Mouse (Mus musculus) ovary, adult 2 months (tissue): ENCODE measurements around the gene Ndufa3. TPM values are rescaled to one million over a fixed set of nuclear protein-coding genes. Genes with fewer than 3 reads are reported as not detected.

ENCODE experiments used
- polyA plus RNA-seq: library from polyadenylated mRNA; depleted of rRNA; stranded (reverse); fragments of >200 nt; gene quantifications from 2 replicates; pipeline ENCODE4 v1.2.3, GENCODE M21; 2012; rRNA removed

Ndufa3 gene
- 174 and 275 TPM in 2 replicates for polyA plus RNA-seq

DNA sequence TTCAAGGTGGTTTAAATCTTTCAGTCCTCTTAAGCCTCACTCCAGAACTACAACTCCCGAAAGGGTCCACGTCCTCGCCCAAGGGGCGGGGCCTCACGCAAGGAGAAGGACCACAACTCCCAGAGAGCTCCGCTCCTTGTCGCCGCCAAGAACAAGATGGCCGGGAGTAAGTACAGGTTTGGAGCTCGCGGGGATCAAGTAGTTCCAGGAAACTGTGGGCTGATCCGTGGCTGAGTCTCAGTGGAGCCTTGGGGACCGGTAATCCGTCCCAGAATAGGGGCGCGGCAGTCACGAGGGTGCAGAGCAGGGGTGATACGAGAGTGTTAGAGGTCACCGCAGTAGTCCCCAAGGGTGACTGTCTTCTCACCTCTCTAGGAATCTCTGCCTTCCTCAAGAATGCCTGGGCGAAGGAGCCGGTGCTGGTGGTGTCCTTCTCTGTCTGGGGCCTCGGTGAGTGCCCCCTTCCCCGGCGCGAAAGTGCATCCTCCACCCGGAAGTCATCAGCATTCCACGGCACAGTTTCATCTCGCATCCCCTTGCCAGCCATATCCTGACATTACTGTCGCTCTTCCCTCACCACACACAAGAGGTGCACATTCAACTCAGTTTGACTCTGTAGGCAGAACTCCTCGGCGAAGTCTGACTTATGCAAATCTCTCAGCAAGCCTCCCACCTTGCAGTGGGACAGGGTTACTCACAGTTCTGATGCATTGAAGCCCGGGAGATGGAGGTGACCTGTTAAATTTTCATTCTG lies at the start of gene Ndufa3:
TSS of gene Ndufa3 (plus strand) at position 132 of the 754 bp plus-strand sequence.

DNA sequence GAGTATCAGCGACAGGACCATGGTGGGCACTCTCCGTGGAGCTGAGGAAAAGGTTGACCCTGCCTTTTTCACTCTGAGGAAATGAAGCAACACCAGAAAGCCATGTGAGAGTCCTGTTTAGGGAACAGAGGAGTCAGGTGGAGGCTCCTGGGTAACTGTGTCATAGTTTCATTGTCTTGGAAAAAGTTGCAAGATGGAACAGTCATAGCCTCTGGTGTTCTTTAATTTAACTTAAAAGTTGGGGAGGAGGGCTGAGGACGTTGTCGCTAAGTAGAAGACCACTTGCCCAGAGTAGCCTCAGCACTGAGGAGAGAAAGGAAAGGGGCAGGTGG lies 1.1 kb upstream of the Ndufa3 start, which contains the start of gene Oscar:
TSS of gene Oscar (minus strand) at position 101 of the 332 bp plus-strand sequence.

DNA sequence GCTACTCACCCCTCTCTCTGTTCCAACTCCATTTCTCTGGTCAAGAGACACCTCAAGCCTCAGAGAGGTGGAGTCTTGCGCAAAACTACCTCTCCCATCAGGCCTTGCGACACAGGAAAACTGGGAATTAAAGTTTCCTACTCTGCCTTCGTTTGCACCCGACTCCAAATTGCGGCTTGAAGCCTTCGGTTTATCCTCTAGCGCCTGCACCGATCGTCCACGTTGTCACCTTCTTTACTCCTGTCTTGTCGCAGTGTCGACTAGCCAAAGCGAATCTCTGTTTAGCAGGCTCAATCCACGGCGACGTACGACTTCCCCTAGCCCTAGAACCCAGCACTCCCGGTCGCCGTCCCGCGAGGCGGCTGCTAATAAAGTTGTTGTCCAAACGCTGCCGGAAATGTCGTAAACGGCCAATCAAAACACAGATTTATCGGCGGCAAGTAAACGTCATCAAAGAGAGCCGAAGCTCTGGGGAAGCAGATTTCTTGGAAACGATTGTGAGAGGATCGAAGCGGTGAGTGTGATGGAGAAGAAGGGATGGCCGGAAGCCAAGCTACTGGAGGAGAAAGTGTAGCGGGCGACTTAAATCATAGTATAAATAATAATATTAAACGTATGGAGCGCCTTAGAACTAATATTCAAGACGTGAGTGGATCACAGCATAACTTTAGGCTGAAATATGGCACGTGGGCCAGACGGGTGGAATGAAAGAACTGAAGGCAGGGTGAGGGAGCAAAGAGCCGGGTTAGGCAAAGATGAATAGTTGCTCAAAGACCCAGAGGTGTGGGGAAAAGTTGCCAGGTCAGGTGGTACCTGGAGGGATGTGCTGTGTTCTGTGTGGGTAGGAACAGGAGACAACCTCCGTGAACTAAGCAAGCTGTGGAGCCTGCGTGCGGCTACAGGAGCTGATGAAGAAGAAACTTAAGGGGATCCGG lies 12.6 kb downstream of the Ndufa3 start, which contains the start of the genes Tfpt and Prpf31:
TSS of gene Tfpt (minus strand) at position 387 of the 935 bp plus-strand sequence.
TSS of gene Prpf31 (plus strand) at position 443 of the 935 bp plus-strand sequence.

DNA sequence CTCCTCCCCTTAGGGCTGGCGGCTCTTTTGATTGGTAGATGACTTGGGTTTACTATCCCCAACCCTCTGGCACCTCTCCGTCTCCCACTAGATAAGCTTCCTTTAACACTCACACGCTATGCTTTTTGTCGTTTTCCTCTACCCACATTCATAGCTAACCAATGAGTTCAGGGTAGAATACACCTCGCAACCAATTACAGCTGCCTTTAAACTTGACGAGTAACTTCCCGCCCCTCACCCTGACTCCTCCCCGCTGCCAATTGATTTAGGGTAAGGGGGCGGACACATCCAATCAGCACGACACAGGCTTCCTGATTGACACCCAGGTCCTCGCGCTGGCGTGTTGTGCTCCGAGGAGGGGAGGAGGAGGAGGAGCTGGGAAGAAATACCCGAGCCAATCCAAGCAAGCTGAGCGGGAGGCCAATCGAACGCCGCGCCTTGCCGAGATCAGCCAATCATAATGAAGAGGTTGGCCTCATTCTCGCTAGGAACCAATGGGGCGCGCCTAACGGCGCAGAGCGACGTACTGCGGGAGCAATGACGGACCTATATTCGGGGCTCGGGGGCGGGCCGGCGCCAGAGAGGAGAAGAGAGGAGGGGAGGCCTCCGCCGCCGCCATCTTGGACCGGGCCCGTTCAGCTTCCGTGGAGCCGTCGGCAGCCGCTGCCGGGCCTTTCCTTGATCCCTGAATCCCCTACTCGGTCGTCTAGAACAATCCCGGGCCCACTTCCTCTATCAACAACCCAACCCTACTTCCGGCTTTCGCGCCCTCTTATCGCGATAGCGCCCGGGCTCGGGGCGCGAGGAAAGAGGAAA lies 27.7 kb downstream of the Ndufa3 start, which contains the start of gene Cnot3:
TSS of gene Cnot3 (plus strand) at position 597 of the 816 bp plus-strand sequence.

DNA sequence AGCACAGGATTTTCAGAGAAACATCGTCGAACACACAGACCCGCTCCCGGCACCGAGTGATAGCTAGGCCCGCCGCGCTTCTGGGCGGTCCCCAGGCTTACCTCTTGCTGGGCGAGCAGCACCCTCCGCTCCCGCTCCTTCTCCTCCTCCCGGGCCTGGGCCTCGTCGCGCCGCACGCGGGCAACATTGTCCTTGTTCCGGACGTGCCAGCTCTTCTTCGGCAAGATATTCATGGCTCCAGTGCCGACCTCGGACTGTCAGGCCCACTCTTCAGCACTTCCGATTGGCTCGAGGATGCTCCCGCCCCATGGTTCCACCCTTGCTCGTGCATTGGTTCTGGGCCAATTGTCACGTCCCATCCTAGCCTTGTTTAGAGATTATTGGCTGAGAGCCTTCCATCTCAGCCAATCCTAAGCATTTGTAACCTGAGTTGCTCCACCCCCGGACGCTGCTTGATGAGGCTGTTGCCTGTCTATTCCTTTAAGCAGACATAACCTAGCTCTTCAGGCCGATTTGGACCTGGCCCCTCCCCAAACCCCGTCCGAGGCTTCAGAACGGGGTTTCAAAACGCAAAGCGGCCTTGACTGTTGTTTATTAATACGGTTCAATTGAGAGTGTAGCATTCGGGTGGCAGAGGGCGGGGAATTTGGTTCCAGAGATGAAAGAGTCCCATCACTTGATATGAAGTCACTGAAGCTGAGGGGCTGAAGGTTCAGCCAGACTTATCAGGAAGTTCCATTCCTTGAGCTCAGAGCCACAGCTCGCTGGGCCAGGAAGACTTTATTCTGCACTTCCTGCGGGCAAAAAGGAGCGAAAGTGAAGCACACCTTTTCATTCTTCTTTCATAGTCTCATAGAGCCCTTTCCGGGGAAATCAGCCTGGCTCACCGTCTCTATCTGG lies 48.3 kb downstream of the Ndufa3 start, which contains the start of gene Leng1:
TSS of gene Leng1 (minus strand) at position 626 of the 900 bp plus-strand sequence.

Other genes with a start within 250 kb of the Ndufa3 start
- gene Cacng8, start 226.7 kb upstream of the Ndufa3 start, polyA plus RNA-seq, result 1.5 and 1.9 TPM in 2 replicates
- 0.32 and 0.77 TPM in 2 replicates for gene Cacng6, start 193.2 kb upstream of the Ndufa3 start, polyA plus RNA-seq
- gene Tarm1, start 114.7 kb upstream of the Ndufa3 start, polyA plus RNA-seq, result not detected in 2 replicates
- gene Oscar, start 1.2 kb upstream of the Ndufa3 start, polyA plus RNA-seq, result 0.66 and 1.5 TPM in 2 replicates
- gene Tfpt, start 12.6 kb downstream of the Ndufa3 start, polyA plus RNA-seq, result 7.0 and 8.9 TPM in 2 replicates
- 48.3 and 48.8 TPM in 2 replicates for gene Prpf31, start 12.6 kb downstream of the Ndufa3 start, polyA plus RNA-seq
- gene Cnot3, start 27.9 kb downstream of the Ndufa3 start, polyA plus RNA-seq, result 70.9 and 95.3 TPM in 2 replicates
- gene Leng1, start 48.5 kb downstream of the Ndufa3 start, polyA plus RNA-seq, result 4.2 and 4.5 TPM in 2 replicates
- 50.6 and 58.5 TPM in 2 replicates for gene Tmc4, start 60.2 kb downstream of the Ndufa3 start, polyA plus RNA-seq
- 210 and 216 TPM in 2 replicates for gene Tsen34, start 75.5 kb downstream of the Ndufa3 start, polyA plus RNA-seq
- gene Mboat7, start 76.2 kb downstream of the Ndufa3 start, polyA plus RNA-seq, result 95.4 and 98.2 TPM in 2 replicates
- gene Rps9, start 86.6 kb downstream of the Ndufa3 start, polyA plus RNA-seq, result 2,155 and 3,536 TPM in 2 replicates
- gene Pirb, start 103.0 kb downstream of the Ndufa3 start, polyA plus RNA-seq, result 10.0 and 10.1 TPM in 2 replicates
- 0.15 and 0.29 TPM in 2 replicates for gene Gm15448, start 208.3 kb downstream of the Ndufa3 start, polyA plus RNA-seq
- 0.48 and 0.53 TPM in 2 replicates for gene Pira2, start 227.7 kb downstream of the Ndufa3 start, polyA plus RNA-seq